Mouse (Mus musculus): ENCODE results near the gene Ppm1b. TPM values are rescaled to one million over a fixed set of nuclear protein-coding genes. Genes with fewer than 3 reads are reported as not detected.

The Ppm1b gene
- total RNA-seq, 2 experiments from 2014 or later = 161 to 177 TPM

- no peak for DNase-seq
Observed at GRCm38 (mm10) chr17:85058276-85058675, 101.7 kb downstream of the Ppm1b start.

GRCm38 (mm10) chr17:85059136-85059535 lies 102.6 kb downstream of the Ppm1b start:
- DNase-seq = no peak
- intact Hi-C loops (cut with DNase I) = no loop called here

More at GRCm38 (mm10) chr17:85058276-85058675, 101.7 kb downstream of the Ppm1b start:
- intact Hi-C loops (cut with DNase I) = no loop called here

- DNase-seq = no peak
- intact Hi-C loops (cut with DNase I) = no loop called here
Observed at GRCm38 (mm10) chr17:85063560-85063959, 107.0 kb downstream of the Ppm1b start.

GRCm38 (mm10) chr17:85067331-85067730 lies 110.8 kb downstream of the Ppm1b start:
- no peak for DNase-seq
- intact Hi-C loops (cut with DNase I) = no loop called here

- intact Hi-C loops (cut with DNase I) = no loop called here
- DNase-seq = no peak
Observed at GRCm38 (mm10) chr17:85070658-85071057, 114.1 kb downstream of the Ppm1b start.

- intact Hi-C loops (cut with DNase I) = no loop called here
- no peak for DNase-seq
Observed at GRCm38 (mm10) chr17:85071088-85071775, 114.7 kb downstream of the Ppm1b start.

GRCm38 (mm10) chr17:85072383-85072782 lies 115.8 kb downstream of the Ppm1b start:
- DNase-seq = no peak
- intact Hi-C loops (cut with DNase I) = no loop called here

GRCm38 (mm10) chr17:85073214-85073613 lies 116.7 kb downstream of the Ppm1b start:
- intact Hi-C loops (cut with DNase I) = no loop called here
- DNase-seq = no peak

Other genes starting within 250 kb of the Ppm1b start
- 10 to 100 TPM; 64.4 to 68.6 TPM for gene Lrpprc, start 166.0 kb upstream of the Ppm1b start, total RNA-seq (2021)
- gene Slc3a1, start 71.6 kb downstream of the Ppm1b start, total RNA-seq (2021) = not detected
- 10 to 100 TPM; 24.4 to 34.7 TPM for gene Prepl, start 133.5 kb downstream of the Ppm1b start, total RNA-seq (2021)
- 1 to 10 TPM in 1 of 2 experiments, under 1 TPM in 1; 0.99 to 1.8 TPM for gene Camkmt, start 133.8 kb downstream of the Ppm1b start, total RNA-seq (2021)

Measured in gastrocnemius, postnatal 36 days (tissue).